Mouse (Mus musculus): ENCODE measurements around the gene Pfkm.

GRCm38 (mm10) chr15:98135671-98136070, 43.3 kb downstream of the Pfkm start:
- TF ChIP-seq GATA1 (IDR thresholded peaks at IDR 0.05; ENCODE audit: low read length) (no peak), TAL1 (IDR thresholded peaks at IDR 0.05; ENCODE audit: low read length) (no peak)
